Mouse (Mus musculus): ENCODE measurements around the gene Rad17. TPM values are rescaled to one million over a fixed set of nuclear protein-coding genes. Genes with fewer than 3 reads are reported as not detected.

The Rad17 gene
- 10 to 100 TPM; 12.8 to 13.1 TPM for total RNA-seq (2021)
- long read RNA-seq, experiment 1, transcript Rad17-202 (17 exons, 2,392 nt), result major isoform, 10 of 13 reads
- long read RNA-seq, experiment 1, partial matches to known transcripts, result 1 of 13 reads
- long read RNA-seq, experiment 1, other reads (novel, unspliced or antisense), result 2 of 13 reads
- long read RNA-seq, experiment 2, transcript Rad17-202 (17 exons, 2,392 nt), result major isoform, 7 of 11 reads
- long read RNA-seq, experiment 2, partial matches to known transcripts, result 1 of 11 reads
- long read RNA-seq, experiment 2, other reads (novel, unspliced or antisense), result 3 of 11 reads

DNA sequence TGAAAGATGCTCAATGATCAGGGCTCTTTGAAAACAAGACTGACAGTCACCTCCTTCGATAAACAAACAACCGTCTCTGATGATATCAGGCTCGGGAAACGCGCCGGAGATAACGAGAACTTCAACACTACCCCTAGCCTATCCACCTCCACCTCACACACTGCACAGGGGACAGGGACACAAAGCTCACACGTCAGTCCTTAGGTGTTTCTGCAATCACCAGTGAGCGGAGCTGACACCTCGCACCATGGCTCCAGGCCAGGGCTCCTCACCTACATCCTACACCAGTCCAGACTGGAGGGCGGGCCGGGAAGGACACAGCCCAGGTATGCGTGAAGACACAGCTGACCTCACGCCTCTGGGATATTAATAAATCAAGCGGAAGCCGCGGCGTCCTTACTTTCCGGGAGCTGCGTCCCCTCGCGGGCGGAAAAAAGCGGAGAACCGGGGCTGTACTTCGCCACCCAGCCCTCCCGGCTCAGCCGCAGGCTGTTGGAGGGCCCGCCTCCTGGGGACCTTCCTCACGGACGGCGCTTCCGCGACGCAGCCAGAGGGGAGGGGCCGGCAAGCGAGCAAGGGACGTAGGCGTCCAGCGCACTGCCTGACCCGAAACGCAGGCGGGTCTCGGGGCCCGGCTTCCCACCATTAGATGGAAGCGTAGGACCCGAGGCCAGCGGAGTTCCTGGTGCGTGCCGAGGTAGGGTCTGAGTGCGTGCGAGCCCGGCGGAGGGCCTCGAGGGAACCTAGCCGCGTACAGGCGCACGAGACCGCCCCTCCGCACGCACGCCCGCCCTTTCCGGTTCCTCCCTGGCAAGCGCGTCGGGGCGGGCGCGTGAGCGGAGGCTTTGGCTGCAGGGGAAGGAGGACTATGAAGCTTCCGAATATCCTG is at the start of gene Rad17, which contains the start of gene Ak6:
Rad17 (minus strand) TSS at position 502 of the 889 bp plus-strand sequence.
Ak6 (plus strand) TSS at position 430 of the 889 bp plus-strand sequence.
- intact Hi-C loops (cut with DNase I), result loop anchor here (5.0 kb wide), 1 partner anchor 543 kb away; the partner anchor contains the start of gene Serf1
- DNase-seq (ENCODE audit: low spot score in 2 of 2), result peak; percentile 91 to 96

DNA sequence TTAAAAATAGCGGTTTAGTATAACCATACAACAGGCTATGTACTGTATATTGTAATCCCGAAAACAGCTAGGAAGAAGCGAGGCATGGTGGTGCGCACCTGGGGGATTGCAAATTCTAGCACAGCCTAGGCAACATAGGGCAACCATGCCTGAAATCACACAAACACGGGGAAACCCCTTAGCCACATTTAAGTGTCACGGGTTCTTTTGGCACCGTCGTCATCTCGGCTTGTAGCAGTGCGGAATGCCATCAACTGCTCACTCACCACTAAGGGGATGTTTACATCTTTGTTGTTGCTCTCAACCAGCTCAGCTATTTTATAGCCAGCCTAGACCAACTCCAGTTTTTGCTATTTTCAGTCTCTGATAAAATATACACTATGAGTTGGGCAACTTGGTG is 48.0 kb upstream of the Rad17 start:
- no peak for DNase-seq (ENCODE audit: low spot score in 2 of 2)
- intact Hi-C loops (cut with DNase I), result no loop called here

DNA sequence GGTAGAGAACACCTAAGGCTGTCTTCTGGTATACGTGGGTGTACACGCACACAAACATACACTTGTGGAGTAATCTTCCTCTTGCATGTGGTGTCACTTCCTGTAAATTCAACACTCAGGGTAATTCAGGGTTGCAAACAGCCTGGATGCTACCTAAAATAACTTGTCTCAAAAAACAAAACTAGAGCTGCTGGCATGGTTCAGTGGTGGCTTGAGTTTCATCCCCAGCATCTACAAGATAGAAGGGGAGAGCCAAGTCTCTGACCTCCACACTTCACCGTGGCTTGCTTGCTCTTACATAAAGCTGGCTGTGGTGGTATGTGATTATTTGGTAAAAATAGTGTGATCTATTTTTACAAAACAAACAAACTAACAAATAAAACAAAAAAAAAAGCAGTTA is 46.7 kb upstream of the Rad17 start:
- no peak for DNase-seq (ENCODE audit: low spot score in 2 of 2)
- intact Hi-C loops (cut with DNase I), result no loop called here

DNA sequence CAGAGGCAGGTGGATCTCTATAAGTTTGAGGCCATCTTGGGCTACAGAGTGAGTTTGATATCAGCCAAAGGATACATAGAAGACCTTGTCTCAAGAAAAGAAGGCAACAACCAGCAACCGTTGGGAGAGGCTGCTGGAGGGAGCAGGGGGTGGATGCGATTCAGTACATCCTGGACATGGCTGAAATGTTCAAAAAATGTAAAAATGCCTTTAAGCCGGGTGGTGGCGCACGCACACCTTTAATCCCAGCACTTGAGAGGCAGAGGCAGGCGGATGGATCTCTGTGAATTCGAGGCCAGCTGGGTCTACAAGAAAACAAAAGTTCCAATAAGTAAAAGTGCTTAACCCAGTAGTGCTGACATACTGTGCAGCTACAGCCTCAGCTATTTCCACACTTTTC is 36.7 kb upstream of the Rad17 start:
- intact Hi-C loops (cut with DNase I), result no loop called here
- no peak for DNase-seq (ENCODE audit: low spot score in 2 of 2)

DNA sequence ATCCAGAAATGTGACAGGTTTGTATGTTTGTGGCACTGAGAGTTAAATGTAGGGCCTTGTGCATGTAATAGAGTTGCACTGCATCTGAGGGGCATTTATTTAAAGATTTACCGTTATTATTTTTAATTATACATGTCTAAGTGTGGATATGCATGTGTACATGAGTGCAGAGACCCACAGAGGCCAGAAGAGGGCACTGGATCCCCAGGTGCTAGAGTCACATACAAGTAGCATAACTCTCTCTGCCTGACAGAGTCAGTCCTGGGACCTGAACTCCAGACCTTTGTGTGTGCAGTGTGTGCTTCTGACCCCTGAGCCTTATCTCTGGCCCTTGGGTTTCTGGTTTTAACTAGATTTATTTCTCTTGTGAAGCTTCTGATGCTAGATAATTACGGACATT is 33.5 kb upstream of the Rad17 start:
- DNase-seq (ENCODE audit: low spot score in 2 of 2), result no peak

DNA sequence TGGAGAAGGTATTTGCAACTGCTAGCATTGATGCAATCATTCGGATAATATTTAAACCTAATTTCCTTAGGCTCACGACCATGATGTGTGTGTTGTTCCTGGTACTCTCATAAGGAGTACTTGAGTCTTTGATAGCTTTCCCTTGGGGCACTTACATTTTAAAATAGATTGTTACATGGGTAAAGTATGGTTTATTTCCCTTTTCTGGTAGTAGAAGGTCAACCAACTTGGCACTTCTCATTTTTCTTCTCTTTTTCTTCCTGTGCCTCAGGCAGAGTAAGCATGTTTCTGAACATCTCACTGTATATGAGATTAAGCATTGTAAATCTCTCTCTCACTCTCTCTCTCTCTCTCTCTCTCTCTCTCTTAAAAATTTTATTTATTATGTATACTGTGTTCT is 32.0 kb upstream of the Rad17 start:
- DNase-seq (ENCODE audit: low spot score in 2 of 2), result no peak
- intact Hi-C loops (cut with DNase I), result no loop called here

More for the DNA sequence above, 33.5 kb upstream of the Rad17 start:
- intact Hi-C loops (cut with DNase I), result no loop called here

DNA sequence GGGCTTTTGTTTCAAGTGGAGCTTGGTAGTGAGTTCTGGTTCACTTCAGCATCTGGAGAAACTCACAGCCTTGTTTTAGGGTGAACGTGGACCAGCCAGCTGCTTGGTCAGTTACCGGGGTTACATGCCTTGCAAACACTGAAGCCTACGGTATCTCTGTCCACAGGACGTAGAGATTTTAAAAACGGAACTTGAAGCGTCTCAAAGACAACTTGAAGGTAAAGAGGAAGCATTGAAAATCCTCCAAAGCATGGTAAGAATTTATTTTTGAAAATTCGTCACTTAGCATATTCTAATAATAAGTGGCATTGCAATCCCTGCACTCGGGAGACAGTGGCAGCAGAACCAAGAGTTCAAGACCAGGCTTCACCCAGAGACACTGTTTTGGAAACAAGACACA is 30.8 kb upstream of the Rad17 start:
- intact Hi-C loops (cut with DNase I), result no loop called here
- DNase-seq (ENCODE audit: low spot score in 2 of 2), result no peak

DNA sequence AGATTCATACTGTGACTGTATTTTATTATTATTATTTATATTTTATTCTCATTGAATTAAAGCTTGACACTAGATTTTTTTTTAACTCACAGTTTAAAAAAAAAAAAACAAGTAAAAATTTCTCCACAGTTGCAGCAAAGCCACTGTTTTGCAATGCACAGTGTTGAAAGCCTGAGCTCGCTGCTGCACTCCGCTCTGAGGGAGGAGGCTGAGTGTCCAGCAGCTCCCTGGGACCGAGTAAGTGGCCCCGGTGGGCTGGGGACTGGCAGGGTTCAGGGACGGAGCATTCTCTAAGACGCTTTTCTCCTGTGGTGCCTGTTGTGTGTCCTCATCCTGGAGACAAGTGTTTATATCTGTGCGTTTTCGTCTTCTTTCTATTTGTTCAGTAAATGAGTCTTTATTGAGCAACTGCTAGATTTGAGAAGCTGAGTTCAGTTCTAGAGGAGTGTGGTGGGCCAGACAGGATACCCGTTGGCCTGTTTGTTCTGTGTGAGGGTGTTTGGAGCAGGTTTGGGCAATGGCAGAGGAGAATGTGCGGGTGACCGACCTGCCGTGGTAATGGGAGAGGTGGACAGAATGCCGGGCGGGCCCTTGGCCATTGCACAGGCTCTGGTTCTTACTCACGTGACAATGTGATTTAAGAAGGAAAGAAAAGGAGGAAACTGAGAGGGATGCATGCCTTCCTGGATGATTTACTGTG is 25.2 kb upstream of the Rad17 start:
- intact Hi-C loops (cut with DNase I), result no loop called here
- no peak for DNase-seq (ENCODE audit: low spot score in 2 of 2)

DNA sequence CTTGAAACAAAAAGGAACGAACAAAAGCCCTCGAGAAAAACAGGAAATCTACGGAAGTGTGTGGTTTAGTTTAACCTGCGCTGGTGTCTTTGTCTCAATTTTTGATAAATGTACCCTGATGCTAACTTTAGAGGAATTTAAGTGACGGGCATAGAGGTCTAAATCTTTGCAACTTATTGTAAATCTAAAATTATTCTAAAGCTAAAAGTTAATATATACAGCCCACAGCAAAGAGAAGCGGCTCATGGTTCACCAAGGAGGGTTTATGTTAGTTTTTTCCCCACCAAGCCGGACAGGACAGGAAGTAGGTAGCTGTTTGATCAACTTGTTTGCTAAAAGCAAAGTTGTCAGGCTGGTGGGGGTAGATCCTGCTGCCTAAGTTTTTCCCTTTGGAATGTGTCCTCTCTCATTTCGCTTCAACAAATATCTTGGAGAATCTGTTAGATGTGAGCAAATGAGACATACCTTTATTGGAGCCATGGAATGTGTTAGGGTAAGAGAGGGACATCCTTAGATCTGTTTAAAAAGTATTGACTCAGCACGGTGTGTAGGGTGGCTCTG is 19.4 kb upstream of the Rad17 start:
- intact Hi-C loops (cut with DNase I), result no loop called here
- no peak for DNase-seq (ENCODE audit: low spot score in 2 of 2)

DNA sequence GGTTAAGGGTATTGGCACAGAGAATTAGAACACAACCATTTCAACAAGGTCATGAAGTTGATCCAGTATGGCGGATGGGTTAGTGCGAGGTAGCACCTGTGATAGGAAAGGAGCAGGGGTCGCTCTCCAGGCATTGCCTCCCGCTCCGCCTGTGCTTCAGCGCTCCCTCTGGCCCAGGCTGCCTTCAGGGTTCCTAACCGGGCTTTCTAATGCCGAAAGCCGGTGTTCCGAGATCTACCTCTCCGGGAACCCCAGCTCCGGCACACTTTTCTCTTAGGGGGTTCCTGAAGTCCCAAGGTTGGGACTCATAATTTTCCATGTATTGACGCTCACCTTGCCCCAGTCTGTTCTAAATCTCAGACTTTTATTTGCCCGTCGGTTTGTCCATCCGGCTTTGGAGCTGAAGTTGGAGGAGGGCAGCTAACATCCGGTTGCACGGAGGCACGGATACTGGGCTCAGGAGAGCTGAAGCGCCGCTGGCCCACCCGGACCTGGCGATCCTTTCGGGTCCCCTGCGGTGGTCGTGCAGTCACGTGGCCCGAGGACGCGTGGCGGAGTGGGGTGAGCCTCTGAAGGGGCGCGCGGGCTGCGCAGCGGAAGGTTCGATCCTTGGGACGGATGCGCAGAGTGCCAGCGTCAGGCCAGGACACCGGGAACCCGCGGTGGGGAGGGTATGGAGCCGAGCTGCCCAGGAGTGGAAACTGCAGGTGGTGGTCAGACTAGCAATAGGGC is 18.6 kb upstream of the Rad17 start, which contains the start of gene Ccdc125:
Ccdc125 (plus strand) TSS at position 427 of the 732 bp plus-strand sequence.
- DNase-seq (ENCODE audit: low spot score in 2 of 2), result no peak

DNA sequence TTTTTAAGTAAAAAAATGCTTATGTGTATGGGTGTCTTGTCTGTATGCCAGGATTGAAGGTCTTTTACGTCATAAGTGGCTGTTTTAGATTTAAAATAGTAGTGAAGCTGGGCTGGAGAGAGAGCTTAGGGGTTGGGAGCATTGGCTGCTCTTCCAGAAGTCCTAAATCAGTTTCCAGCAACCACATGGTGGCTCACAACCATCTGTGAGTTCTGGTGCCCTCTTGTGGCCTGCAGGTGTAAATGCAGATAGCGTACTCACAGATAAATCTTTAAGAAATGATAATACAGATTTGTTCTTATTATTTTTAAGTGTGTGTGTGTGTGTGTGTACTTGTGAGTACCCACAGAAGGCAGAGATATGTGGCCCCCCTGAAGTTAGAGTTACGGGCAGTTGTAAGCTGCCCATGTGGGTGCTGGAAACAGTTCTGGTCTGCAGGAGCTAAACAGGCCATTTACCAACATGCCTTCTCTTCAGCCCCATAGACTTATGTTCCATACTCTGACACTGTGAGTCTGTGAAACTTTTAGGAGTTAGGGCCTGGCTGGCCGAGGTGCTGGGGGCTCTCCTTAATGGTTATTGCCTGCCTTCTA is 9.1 kb upstream of the Rad17 start:
- intact Hi-C loops (cut with DNase I), result no loop called here

More for the DNA sequence above, 18.6 kb upstream of the Rad17 start, which contains the start of gene Ccdc125:
- intact Hi-C loops (cut with DNase I), result no loop called here

DNA sequence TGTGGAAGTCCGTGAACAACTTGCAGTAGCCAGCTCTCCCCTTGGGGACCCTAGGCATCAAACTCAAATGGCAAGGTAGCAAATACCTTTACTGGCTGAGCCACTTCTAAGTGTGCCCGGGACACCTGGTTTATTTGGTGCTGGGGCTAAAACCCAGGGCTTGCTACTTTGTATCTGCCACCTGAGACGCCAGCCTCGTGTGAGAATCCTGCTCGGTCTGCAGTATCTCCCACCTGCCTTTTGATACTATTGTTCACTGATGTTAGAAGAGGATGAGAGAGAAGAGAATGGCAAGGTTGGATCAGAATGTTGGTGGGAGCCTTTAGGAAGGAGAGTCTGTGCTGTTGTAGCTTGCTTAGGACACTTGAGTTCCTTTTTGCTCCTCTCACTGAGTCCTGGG is 7.2 kb upstream of the Rad17 start:
- intact Hi-C loops (cut with DNase I), result no loop called here
- DNase-seq (ENCODE audit: low spot score in 2 of 2), result no peak

More for the DNA sequence above, 9.1 kb upstream of the Rad17 start:
- peak; percentile 51 to 66 for DNase-seq (ENCODE audit: low spot score in 2 of 2)

DNA sequence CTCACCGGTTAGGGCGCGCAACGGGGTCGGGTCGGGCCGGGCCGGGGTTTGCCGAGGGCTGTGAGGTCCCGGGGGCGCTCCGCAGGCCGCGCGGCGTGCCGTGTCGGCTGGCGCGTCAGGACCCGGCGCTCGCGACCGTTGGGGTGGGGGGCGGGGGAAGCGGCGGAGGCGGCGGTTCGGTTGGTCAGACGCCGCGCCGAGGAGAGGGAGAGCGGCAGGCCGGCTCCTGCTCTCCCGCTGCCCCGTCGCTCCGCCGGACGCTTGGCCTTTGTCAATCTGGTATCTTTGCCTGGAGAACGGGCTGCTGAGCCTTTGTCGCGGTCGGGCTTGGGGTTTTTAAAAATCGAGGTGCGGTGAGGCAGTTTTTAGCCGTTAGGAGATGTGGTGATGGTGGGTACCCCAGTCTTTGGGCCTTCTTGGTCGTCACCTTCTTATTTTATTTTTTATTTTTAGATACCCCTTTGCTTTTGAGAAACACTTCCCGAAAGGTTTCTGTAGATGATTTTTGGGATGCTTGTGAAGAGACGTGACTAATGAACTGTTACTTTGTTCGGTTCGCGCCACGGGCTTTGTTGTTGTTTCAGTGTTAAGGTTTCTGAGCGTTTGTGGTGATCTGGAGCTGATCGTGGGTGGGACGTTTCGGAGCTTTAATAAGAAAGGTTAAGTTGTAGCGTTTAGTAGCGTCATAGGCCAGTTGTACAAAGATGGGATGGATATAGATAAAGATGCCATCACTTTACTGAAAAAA is 762 bp upstream of the Rad17 start, which contains the start of gene Taf9:
Taf9 (plus strand) TSS at position 141 of the 748 bp plus-strand sequence.
- peak in 1 of 2 experiments; percentile 7 for DNase-seq (ENCODE audit: low spot score in 2 of 2)
- intact Hi-C loops (cut with DNase I), result loop anchor here (5.0 kb wide), 1 partner anchor 544 kb away; the partner anchor contains the start of gene Serf1

DNA sequence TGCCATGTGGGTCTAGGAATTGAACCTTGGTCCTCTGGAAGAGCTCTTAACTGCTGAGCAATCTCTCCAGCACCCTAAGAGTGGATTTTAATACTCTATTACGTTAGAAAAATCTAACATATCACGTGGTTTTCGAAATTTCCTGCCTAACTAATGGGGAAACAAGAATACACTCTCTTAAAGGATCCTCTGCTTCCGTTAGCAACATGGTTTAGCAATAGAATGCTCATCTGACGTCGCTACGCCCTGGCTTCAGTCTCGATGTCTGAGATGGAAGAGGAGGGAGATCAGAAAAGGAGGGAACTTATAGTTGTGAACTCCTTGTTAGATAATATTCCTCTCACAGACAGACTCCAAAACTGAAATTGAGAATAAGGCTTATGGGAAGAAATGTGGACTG is 2.6 kb downstream of the Rad17 start:
- intact Hi-C loops (cut with DNase I), result loop anchor here (10.0 kb wide), 1 partner anchor 67 kb away; no protein-coding TSS in a partner anchor
- DNase-seq (ENCODE audit: low spot score in 2 of 2), result no peak

DNA sequence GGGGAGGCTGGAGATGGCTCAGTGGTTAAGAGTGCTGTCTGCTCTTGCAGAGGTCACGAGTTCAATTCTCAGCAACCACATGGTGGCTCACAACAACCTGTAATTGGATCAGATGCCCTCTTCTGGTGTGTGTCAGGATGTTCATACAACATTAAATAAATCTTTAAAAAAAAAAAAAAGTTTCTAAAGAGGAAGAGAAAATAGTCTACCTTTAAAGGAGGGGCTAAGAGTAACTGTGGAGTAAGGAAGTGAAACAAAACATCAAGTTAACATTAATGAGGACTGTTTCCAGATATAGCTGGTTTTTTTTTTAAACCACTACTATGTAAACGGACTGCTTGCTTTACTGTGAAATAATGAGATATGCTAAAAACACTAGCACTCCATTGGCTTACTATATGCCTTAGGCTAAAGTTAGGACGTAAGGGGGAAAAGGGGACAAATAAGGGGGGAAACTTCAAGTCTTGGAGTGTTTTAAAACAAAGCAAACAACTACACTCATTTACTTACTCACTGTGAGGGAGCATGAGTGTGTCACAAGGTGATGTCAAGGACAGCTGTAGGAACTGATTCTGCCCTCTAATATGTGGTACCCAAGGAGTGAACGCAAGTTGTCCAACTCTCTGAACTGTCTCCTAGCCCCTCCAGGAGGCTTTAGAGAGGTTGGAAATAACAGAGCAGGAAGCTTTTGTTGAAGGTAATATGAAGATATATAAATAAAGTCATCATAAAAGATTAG is 8.2 kb downstream of the Rad17 start:
- intact Hi-C loops (cut with DNase I), result loop anchor here (10.0 kb wide), 1 partner anchor 72 kb away; no protein-coding TSS in a partner anchor
- no peak for DNase-seq (ENCODE audit: low spot score in 2 of 2)

DNA sequence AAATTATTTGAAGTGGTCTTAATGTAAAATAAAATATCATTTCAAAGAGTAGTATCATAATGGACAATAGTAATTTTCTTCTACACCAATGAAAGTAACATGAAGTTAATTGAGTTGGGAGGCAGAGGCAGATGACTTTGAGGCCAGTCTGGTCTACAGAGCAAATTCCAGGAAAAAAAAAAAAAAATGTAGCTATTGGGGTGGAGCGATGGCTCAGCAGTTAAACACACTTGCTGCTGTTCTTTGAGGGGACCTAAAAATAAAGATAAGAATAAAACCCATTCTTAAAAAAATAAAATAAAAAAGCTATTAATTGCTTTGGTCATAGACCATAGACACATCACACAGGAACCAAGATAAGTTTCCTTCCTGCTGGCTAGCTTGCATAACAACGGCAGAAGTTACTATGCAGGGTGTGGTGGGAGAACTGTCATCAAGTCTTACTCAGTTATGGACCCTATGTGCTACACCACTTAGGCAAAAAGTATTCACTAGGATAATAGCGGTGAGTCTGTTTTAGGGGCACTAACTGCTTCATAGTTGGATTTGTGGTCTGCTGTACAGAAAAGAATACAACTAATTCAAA is 16.7 kb downstream of the Rad17 start:
- no peak for DNase-seq (ENCODE audit: low spot score in 2 of 2)
- intact Hi-C loops (cut with DNase I), result loop anchor here (10.0 kb wide), 2 partner anchors 171 to 579 kb away; no protein-coding TSS in a partner anchor

All from left cerebral cortex, postnatal 14 days (tissue).